Mouse (Mus musculus): ENCODE data around the gene Pusl1. TPM values are rescaled to one million over a fixed set of nuclear protein-coding genes. Genes with fewer than 3 reads are reported as not detected.

Gene Pusl1
- polyA plus RNA-seq, 1 experiment from 2014 or later: 46.6 TPM

GRCm38 (mm10) chr4:155895826-155896225, 4.2 kb upstream of the Pusl1 start:
- ATAC-seq: no peak
- no peaks in the 10 kb centered on the region for H3K9me3 ChIP-seq
- no peak overlapping the region for H3K4me2 ChIP-seq (replicated peaks)
- no peak overlapping the region for H3K4me3 ChIP-seq (replicated peaks)
- peaks cover 3% of the 10 kb centered on the region; the same call in 1 of the 2 replicates for H3K36me3 ChIP-seq
- H3K27me3 ChIP-seq (replicated peaks): no peaks in the 10 kb centered on the region
- 92% methylated on average over 4 of the region's 4 CpGs for WGBS
- no peak overlapping the region for H3K9ac ChIP-seq
- H3K27ac ChIP-seq: no peak overlapping the region
- H3K4me1 ChIP-seq (replicated peaks): peaks cover 34% of the 10 kb centered on the region

- peak overlapping the region; percentile 26; the same call in 1 of the 2 replicates for H3K9ac ChIP-seq
- H3K27me3 ChIP-seq (replicated peaks): no peaks in the 10 kb centered on the region
- H3K4me1 ChIP-seq (replicated peaks): peaks cover 40% of the 10 kb centered on the region
- WGBS: 35% methylated on average over 6 of the region's 6 CpGs
- H3K9me3 ChIP-seq: no peaks in the 10 kb centered on the region
- H3K36me3 ChIP-seq: peaks cover 3% of the 10 kb centered on the region; the same call in 1 of the 2 replicates
- H3K4me3 ChIP-seq (replicated peaks): no peak overlapping the region
- ATAC-seq: no peak
- H3K27ac ChIP-seq: peak overlapping the region; percentile 64
- peak overlapping the region; percentile 49 for H3K4me2 ChIP-seq (replicated peaks)
Observed at GRCm38 (mm10) chr4:155895216-155895615, 3.6 kb upstream of the Pusl1 start.

DNA sequence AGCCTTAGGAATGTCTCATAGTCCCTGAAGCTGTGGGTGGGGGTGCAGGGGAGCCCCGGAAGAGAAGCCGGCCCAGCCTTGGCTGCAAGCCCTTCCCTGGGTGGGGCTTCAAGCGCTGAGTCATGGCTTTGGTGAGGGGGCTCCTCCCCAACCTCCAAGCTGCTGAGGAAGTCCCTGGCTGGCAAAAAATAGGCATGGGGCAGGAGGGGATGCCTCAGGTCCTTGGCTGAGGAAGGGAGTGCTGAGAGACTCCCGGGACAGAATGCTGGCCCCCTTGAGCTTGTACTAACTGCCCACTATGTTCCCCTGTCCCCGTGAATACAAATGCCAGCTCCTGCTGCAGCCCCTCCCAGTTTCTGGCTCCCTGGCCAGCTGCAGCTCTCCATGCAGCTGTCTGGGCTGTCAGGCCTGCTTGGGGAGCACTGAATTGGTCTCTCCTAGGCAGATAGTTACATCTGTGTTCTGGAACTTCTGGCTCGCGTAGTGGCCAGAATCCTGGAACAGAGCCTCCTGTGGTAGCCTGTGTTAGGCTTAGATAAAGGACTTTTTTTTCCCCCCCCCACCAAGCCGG, 2.8 kb upstream of the Pusl1 start:
- 24% methylated on average over 8 of the region's 8 CpGs for WGBS
- Histone ChIP-seq H3K9me3 (no peaks in the 10 kb centered on the region), H3K4me3 (replicated peaks) (peak overlapping the region; percentile 14; the same call in 1 of the 2 replicates), H3K27ac (peak overlapping the region; percentile 64), H3K36me3 (peaks cover 1% of the 10 kb centered on the region; the same call in 1 of the 2 replicates), H3K9ac (0 out of 2 replicates have a peak overlapping the region, but pooled peaks have one; percentile 26), H3K27me3 (replicated peaks) (no peaks in the 10 kb centered on the region), H3K4me2 (replicated peaks) (peak overlapping the region; percentile 49), H3K4me1 (replicated peaks) (peaks cover 42% of the 10 kb centered on the region)
- ATAC-seq: no peak

- Histone ChIP-seq H3K4me2 (replicated peaks) (peak overlapping the region; percentile 96), H3K4me1 (replicated peaks) (peaks cover 42% of the 10 kb centered on the region), H3K9ac (no peak overlapping the region), H3K27me3 (replicated peaks) (no peaks in the 10 kb centered on the region), H3K36me3 (peaks cover 6% of the 10 kb centered on the region), H3K27ac (no peak overlapping the region), H3K4me3 (replicated peaks) (peak overlapping the region; percentile 94), H3K9me3 (no peaks in the 10 kb centered on the region)
- 72% methylated on average over 8 of the region's 8 CpGs for WGBS
- ATAC-seq: no peak
Observed at GRCm38 (mm10) chr4:155893212-155893690, 1.7 kb upstream of the Pusl1 start.

DNA sequence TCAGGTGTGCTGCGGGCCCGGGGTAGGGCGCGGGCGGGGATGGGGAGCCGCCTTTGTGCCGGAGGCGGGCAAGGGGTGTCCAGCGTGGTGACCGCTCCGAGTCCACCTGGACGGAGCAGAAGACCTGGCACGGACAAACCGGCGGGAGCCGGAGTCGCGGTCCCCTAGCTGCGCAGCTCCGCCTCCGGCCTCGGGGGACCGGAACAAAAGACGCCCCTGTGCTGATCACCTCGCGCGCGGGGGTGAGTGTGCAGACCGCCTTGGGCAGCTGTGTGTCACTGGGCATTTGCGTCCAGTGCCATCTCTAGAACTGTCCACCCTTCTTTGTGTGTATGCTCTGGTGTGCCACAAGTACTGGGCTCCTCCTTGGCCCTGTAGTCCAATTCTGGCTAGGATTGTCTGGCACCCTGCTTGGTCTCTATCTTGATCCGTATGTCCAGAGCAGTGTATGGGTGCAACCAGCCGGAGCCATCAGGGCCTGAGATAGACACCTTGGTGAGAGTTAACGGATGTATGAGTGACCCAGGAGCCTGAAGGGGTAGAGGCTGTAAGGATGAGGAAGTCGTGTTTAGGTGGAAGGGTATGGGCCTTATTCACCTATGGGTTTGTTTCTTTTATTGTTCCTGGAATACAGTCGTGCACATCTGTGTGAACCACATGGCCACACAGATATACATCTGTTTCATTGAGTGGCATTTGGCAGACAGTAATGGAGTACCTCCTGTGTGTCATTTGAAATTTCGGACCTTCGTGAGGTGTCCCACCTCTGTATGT, 1.0 kb upstream of the Pusl1 start:
- Histone ChIP-seq H3K4me1 (replicated peaks) (peaks cover 42% of the 10 kb centered on the region), H3K4me2 (replicated peaks) (peak overlapping the region; percentile 96), H3K4me3 (replicated peaks) (peak overlapping the region; percentile 94), H3K36me3 (peaks cover 11% of the 10 kb centered on the region), H3K27me3 (replicated peaks) (no peaks in the 10 kb centered on the region), H3K9me3 (no peaks in the 10 kb centered on the region), H3K9ac (peak overlapping the region; percentile 87), H3K27ac (peak overlapping the region; percentile 99)
- ATAC-seq: peak; percentile 37
- 5% methylated on average over 37 of the region's 37 CpGs for WGBS

- H3K27ac ChIP-seq: peak overlapping the region; percentile 99
- H3K27me3 ChIP-seq (replicated peaks): no peaks in the 10 kb centered on the region
- H3K4me3 ChIP-seq (replicated peaks): peak overlapping the region; percentile 94
- H3K4me2 ChIP-seq (replicated peaks): peak overlapping the region; percentile 96
- WGBS: under 1% methylated on average over 56 of the region's 56 CpGs
- ATAC-seq: peak; percentile 94
- H3K9ac ChIP-seq: peak overlapping the region; percentile 87
- H3K4me1 ChIP-seq (replicated peaks): peaks cover 42% of the 10 kb centered on the region
- H3K36me3 ChIP-seq: peaks cover 17% of the 10 kb centered on the region
- no peaks in the 10 kb centered on the region for H3K9me3 ChIP-seq
Observed at GRCm38 (mm10) chr4:155892017-155892416, 436 bp upstream of the Pusl1 start.

- 0 out of 2 replicates have a peak overlapping the region, but pooled peaks have one; percentile 99 for H3K27ac ChIP-seq
- peak overlapping the region; percentile 96 for H3K4me2 ChIP-seq (replicated peaks)
- no peaks in the 10 kb centered on the region for H3K9me3 ChIP-seq
- peak overlapping the region; percentile 94 for H3K4me3 ChIP-seq (replicated peaks)
- peaks cover 42% of the 10 kb centered on the region for H3K4me1 ChIP-seq (replicated peaks)
- H3K27me3 ChIP-seq (replicated peaks): no peaks in the 10 kb centered on the region
- H3K9ac ChIP-seq: peak overlapping the region; percentile 87
- peak; percentile 1; the same call in 1 of the 2 replicates for ATAC-seq
- under 1% methylated on average over 34 of the region's 34 CpGs for WGBS
- peaks cover 24% of the 10 kb centered on the region for H3K36me3 ChIP-seq
Observed at GRCm38 (mm10) chr4:155891011-155891471, 540 bp downstream of the Pusl1 start.

- Histone ChIP-seq H3K27ac (no peak overlapping the region), H3K9ac (no peak overlapping the region), H3K9me3 (no peaks in the 10 kb centered on the region), H3K36me3 (peaks cover 32% of the 10 kb centered on the region), H3K4me1 (replicated peaks) (peaks cover 27% of the 10 kb centered on the region), H3K27me3 (replicated peaks) (no peaks in the 10 kb centered on the region), H3K4me2 (replicated peaks) (no peak overlapping the region), H3K4me3 (replicated peaks) (no peak overlapping the region)
- ATAC-seq: no peak
- 83% methylated on average over 5 of the region's 5 CpGs for WGBS
Observed at GRCm38 (mm10) chr4:155889316-155889715, 2.3 kb downstream of the Pusl1 start.

GRCm38 (mm10) chr4:155888181-155888580, 3.4 kb downstream of the Pusl1 start:
- no peaks in the 10 kb centered on the region for H3K9me3 ChIP-seq
- H3K27ac ChIP-seq: no peak overlapping the region
- no peaks in the 10 kb centered on the region for H3K27me3 ChIP-seq (replicated peaks)
- H3K9ac ChIP-seq: no peak overlapping the region
- peaks cover 17% of the 10 kb centered on the region for H3K4me1 ChIP-seq (replicated peaks)
- H3K4me2 ChIP-seq (replicated peaks): no peak overlapping the region
- ATAC-seq: no peak
- peaks cover 32% of the 10 kb centered on the region for H3K36me3 ChIP-seq
- WGBS: 92% methylated on average over 9 of the region's 9 CpGs
- H3K4me3 ChIP-seq (replicated peaks): no peak overlapping the region

- WGBS: 91% methylated on average over 10 of the region's 10 CpGs
Observed at GRCm38 (mm10) chr4:155887674-155888073, 3.9 kb downstream of the Pusl1 start.

GRCm38 (mm10) chr4:155886330-155886729, 5.3 kb downstream of the Pusl1 start:
- Histone ChIP-seq H3K4me2 (replicated peaks) (no peak overlapping the region), H3K27ac (no peak overlapping the region), H3K9me3 (no peaks in the 10 kb centered on the region), H3K36me3 (peaks cover 32% of the 10 kb centered on the region), H3K4me3 (replicated peaks) (no peak overlapping the region), H3K4me1 (replicated peaks) (peaks cover 10% of the 10 kb centered on the region), H3K27me3 (replicated peaks) (no peaks in the 10 kb centered on the region), H3K9ac (no peak overlapping the region)
- ATAC-seq: no peak
- WGBS: 94% methylated on average over 5 of the region's 5 CpGs

More at GRCm38 (mm10) chr4:155887674-155888073, 3.9 kb downstream of the Pusl1 start:
- H3K9ac ChIP-seq: no peak overlapping the region
- H3K4me3 ChIP-seq (replicated peaks): no peak overlapping the region
- peaks cover 32% of the 10 kb centered on the region for H3K36me3 ChIP-seq
- no peak overlapping the region for H3K27ac ChIP-seq
- H3K4me2 ChIP-seq (replicated peaks): no peak overlapping the region
- no peaks in the 10 kb centered on the region for H3K27me3 ChIP-seq (replicated peaks)
- peaks cover 12% of the 10 kb centered on the region for H3K4me1 ChIP-seq (replicated peaks)
- ATAC-seq: no peak
- H3K9me3 ChIP-seq: no peaks in the 10 kb centered on the region

- H3K4me3 ChIP-seq (replicated peaks): no peak overlapping the region
- ATAC-seq: no peak
- H3K27ac ChIP-seq: no peak overlapping the region
- H3K9ac ChIP-seq: no peak overlapping the region
- H3K4me1 ChIP-seq (replicated peaks): no peaks in the 10 kb centered on the region
- no peaks in the 10 kb centered on the region for H3K9me3 ChIP-seq
- H3K4me2 ChIP-seq (replicated peaks): no peak overlapping the region
- no peaks in the 10 kb centered on the region for H3K27me3 ChIP-seq (replicated peaks)
- peaks cover 32% of the 10 kb centered on the region for H3K36me3 ChIP-seq
- 76% methylated on average over 3 of the region's 3 CpGs for whole genome bisulfite sequencing
Observed at GRCm38 (mm10) chr4:155883587-155883986, 8.0 kb downstream of the Pusl1 start.

Data from intestine, embryonic 15.5 days (tissue).